Mouse (Mus musculus): ENCODE measurements around the gene Acap3. TPM values are rescaled to one million over a fixed set of nuclear protein-coding genes. Genes with fewer than 3 reads are reported as not detected.

Gene Acap3
- polyA plus RNA-seq (2016; fragmentation: Nextera tagmentation; extraction: Ambion mirVana), result 24.3 and 38.4 TPM in 2 replicates

- Histone ChIP-seq H3K4me3 (peak within 1 kb of the TSS; percentile 95), H3K9me3 (replicated peaks) (no peaks in the 10 kb centered on the region), H3K27ac (replicated peaks) (peak within 1 kb of the TSS; percentile 93), H3K4me1 (peaks cover 48% of the 10 kb centered on the region), H3K36me3 (peaks cover 44% of the 10 kb centered on the region), H3K27me3 (ENCODE audit: low read depth, poor library complexity, severe bottlenecking) (no peaks in the 10 kb centered on the region)
- under 1% methylated on average over 52 of the region's 52 CpGs for WGBS
- peak; percentile 96 for DNase-seq (ENCODE audit: low spot score)
Measured at GRCm38 (mm10) chr4:155891551-155892001, at the start of gene Acap3, which contains the start of gene Pusl1. Gene Acap3 (plus strand): TSS chr4:155891822. Gene Pusl1 (minus strand): TSS chr4:155891781.

- 92% methylated on average over 5 of the region's 5 CpGs for WGBS
- Histone ChIP-seq H3K4me3 (no peak overlapping the region), H3K4me1 (peaks cover 52% of the 10 kb centered on the region), H3K9me3 (replicated peaks) (no peaks in the 10 kb centered on the region), H3K27me3 (ENCODE audit: low read depth, poor library complexity, severe bottlenecking) (peaks cover 36% of the 10 kb centered on the region), H3K27ac (replicated peaks) (no peak overlapping the region), H3K36me3 (peaks cover 28% of the 10 kb centered on the region)
- no peak for DNase-seq (ENCODE audit: low spot score)
Measured at GRCm38 (mm10) chr4:155843231-155843630, 48.4 kb upstream of the Acap3 start.

- Histone ChIP-seq H3K27me3 (ENCODE audit: low read depth, poor library complexity, severe bottlenecking) (peaks cover 17% of the 10 kb centered on the region), H3K36me3 (peaks cover 24% of the 10 kb centered on the region), H3K4me3 (peak within 1 kb of the TSS; percentile 94), H3K4me1 (peaks cover 37% of the 10 kb centered on the region), H3K9me3 (replicated peaks) (no peaks in the 10 kb centered on the region), H3K27ac (replicated peaks) (peak within 1 kb of the TSS; percentile 89)
- 2% methylated on average over 62 of the region's 65 CpGs for WGBS
- peak; percentile 94 for DNase-seq (ENCODE audit: low spot score)
Measured at GRCm38 (mm10) chr4:155846871-155847578, 44.6 kb upstream of the Acap3 start, which contains the start of gene Dvl1. Gene Dvl1 (plus strand): TSS chr4:155847402.

- H3K27me3 ChIP-seq (ENCODE audit: low read depth, poor library complexity, severe bottlenecking), result peaks cover 10% of the 10 kb centered on the region; the same call in 1 of the 2 replicates
- peak overlapping the region; percentile 89 for H3K27ac ChIP-seq (replicated peaks)
- peak overlapping the region; percentile 94 for H3K4me3 ChIP-seq
- no peaks in the 10 kb centered on the region for H3K9me3 ChIP-seq (replicated peaks)
- DNase-seq (ENCODE audit: low spot score), result no peak
- peaks cover 37% of the 10 kb centered on the region for H3K4me1 ChIP-seq
- WGBS, result 1% methylated on average over 69 of the region's 69 CpGs
- peaks cover 23% of the 10 kb centered on the region for H3K36me3 ChIP-seq
Measured at GRCm38 (mm10) chr4:155847591-155848352, 43.9 kb upstream of the Acap3 start.

- peak overlapping the region; percentile 89 for H3K27ac ChIP-seq (replicated peaks)
Measured at GRCm38 (mm10) chr4:155848434-155849095, 43.1 kb upstream of the Acap3 start.

GRCm38 (mm10) chr4:155849391-155849790, 42.2 kb upstream of the Acap3 start:
- Histone ChIP-seq H3K4me1 (peaks cover 37% of the 10 kb centered on the region), H3K27me3 (ENCODE audit: low read depth, poor library complexity, severe bottlenecking) (0 out of 2 replicates have a peak, but pooled peaks cover 4% of the 10 kb centered on the region), H3K9me3 (replicated peaks) (no peaks in the 10 kb centered on the region), H3K27ac (replicated peaks) (no peak overlapping the region), H3K4me3 (peak overlapping the region; percentile 94; the same call in 1 of the 2 replicates), H3K36me3 (peaks cover 25% of the 10 kb centered on the region)
- 90% methylated on average over 2 of the region's 2 CpGs for WGBS
- DNase-seq (ENCODE audit: low spot score), result no peak

More at GRCm38 (mm10) chr4:155848434-155849095, 43.1 kb upstream of the Acap3 start:
- Histone ChIP-seq H3K9me3 (replicated peaks) (no peaks in the 10 kb centered on the region), H3K4me3 (peak overlapping the region; percentile 94), H3K27me3 (ENCODE audit: low read depth, poor library complexity, severe bottlenecking) (0 out of 2 replicates have a peak, but pooled peaks cover 4% of the 10 kb centered on the region), H3K4me1 (peaks cover 37% of the 10 kb centered on the region), H3K36me3 (peaks cover 23% of the 10 kb centered on the region)
- 57% methylated on average over 7 of the region's 7 CpGs for WGBS
- no peak for DNase-seq (ENCODE audit: low spot score)

- no peak for DNase-seq (ENCODE audit: low spot score)
- Histone ChIP-seq H3K27ac (replicated peaks) (no peak overlapping the region), H3K4me3 (peak overlapping the region; percentile 94; the same call in 1 of the 2 replicates), H3K9me3 (replicated peaks) (no peaks in the 10 kb centered on the region), H3K27me3 (ENCODE audit: low read depth, poor library complexity, severe bottlenecking) (0 out of 2 replicates have a peak, but pooled peaks cover 4% of the 10 kb centered on the region), H3K36me3 (peaks cover 31% of the 10 kb centered on the region), H3K4me1 (peaks cover 37% of the 10 kb centered on the region)
- 90% methylated on average over 3 of the region's 3 CpGs for WGBS
Measured at GRCm38 (mm10) chr4:155849792-155850451, 41.7 kb upstream of the Acap3 start.

- 90% methylated on average over 3 of the region's 3 CpGs for WGBS
- H3K27me3 ChIP-seq (ENCODE audit: low read depth, poor library complexity, severe bottlenecking), result 0 out of 2 replicates have a peak, but pooled peaks cover 2% of the 10 kb centered on the region
- H3K36me3 ChIP-seq, result peaks cover 45% of the 10 kb centered on the region
- no peak overlapping the region for H3K27ac ChIP-seq (replicated peaks)
- peaks cover 34% of the 10 kb centered on the region for H3K4me1 ChIP-seq
- no peaks in the 10 kb centered on the region for H3K9me3 ChIP-seq (replicated peaks)
- H3K4me3 ChIP-seq, result no peak overlapping the region
- no peak for DNase-seq (ENCODE audit: low spot score)
Measured at GRCm38 (mm10) chr4:155851368-155851767, 40.3 kb upstream of the Acap3 start.

- Histone ChIP-seq H3K4me3 (no peak overlapping the region; the same call in 1 of the 2 replicates), H3K27ac (replicated peaks) (no peak overlapping the region), H3K36me3 (peaks cover 51% of the 10 kb centered on the region), H3K9me3 (replicated peaks) (no peaks in the 10 kb centered on the region), H3K27me3 (ENCODE audit: low read depth, poor library complexity, severe bottlenecking) (no peaks in the 10 kb centered on the region), H3K4me1 (peaks cover 28% of the 10 kb centered on the region)
- no peak for DNase-seq (ENCODE audit: low spot score)
- WGBS, result 87% methylated on average over 2 of the region's 2 CpGs
Measured at GRCm38 (mm10) chr4:155851951-155852411, 39.6 kb upstream of the Acap3 start.

- H3K9me3 ChIP-seq (replicated peaks), result no peaks in the 10 kb centered on the region
- no peak overlapping the region for H3K4me3 ChIP-seq
- no peak overlapping the region for H3K27ac ChIP-seq (replicated peaks)
- H3K36me3 ChIP-seq, result peaks cover 66% of the 10 kb centered on the region
- peaks cover 19% of the 10 kb centered on the region for H3K4me1 ChIP-seq
- no peaks in the 10 kb centered on the region for H3K27me3 ChIP-seq (ENCODE audit: low read depth, poor library complexity, severe bottlenecking)
- 92% methylated on average over 9 of the region's 9 CpGs for WGBS
- DNase-seq (ENCODE audit: low spot score), result no peak
Measured at GRCm38 (mm10) chr4:155853421-155853820, 38.2 kb upstream of the Acap3 start.

- no peaks in the 10 kb centered on the region for H3K27me3 ChIP-seq (ENCODE audit: low read depth, poor library complexity, severe bottlenecking)
- no peak for DNase-seq (ENCODE audit: low spot score)
- peaks cover 11% of the 10 kb centered on the region for H3K4me1 ChIP-seq
- peaks cover 81% of the 10 kb centered on the region for H3K36me3 ChIP-seq
- H3K4me3 ChIP-seq, result no peak overlapping the region
- 93% methylated on average over 12 of the region's 12 CpGs for WGBS
- H3K9me3 ChIP-seq (replicated peaks), result no peaks in the 10 kb centered on the region
- no peak overlapping the region for H3K27ac ChIP-seq (replicated peaks)
Measured at GRCm38 (mm10) chr4:155854991-155855390, 36.6 kb upstream of the Acap3 start.

Measured in midbrain, embryonic 10.5 days (tissue).